Mouse (Mus musculus): ENCODE data around the gene Dhrs3. TPM values are rescaled to one million over a fixed set of nuclear protein-coding genes. Genes with fewer than 3 reads are reported as not detected.
A peak's percentile ranks its signal among the peaks of the same experiment; 100 is the strongest.

The Dhrs3 gene
- total RNA-seq, 2 experiments from 2014 or later = 11.7 to 14.1 TPM

DNA sequence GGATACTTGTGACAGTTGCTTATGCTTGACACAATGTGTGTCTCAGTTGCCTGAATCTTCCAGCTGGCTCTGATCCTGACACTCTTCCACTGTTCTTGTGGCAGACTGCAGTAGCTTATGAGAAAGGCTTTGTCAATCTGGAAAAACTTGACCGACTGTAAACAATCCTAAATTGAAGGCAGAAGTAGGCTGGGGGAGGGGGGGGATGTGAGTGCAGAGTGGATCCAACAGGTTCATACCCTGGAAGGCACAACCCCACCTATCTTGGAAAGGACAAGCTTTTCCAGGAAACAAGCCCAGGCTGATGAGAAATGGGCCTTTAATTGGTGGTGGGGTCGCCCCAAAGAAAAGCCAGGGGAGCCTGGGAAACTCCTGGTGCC lies 2.6 kb downstream of the Dhrs3 start:
- no peak for ATAC-seq (replicated peaks; ENCODE audit: low FRiP score, poor library complexity, severe bottlenecking)

DNA sequence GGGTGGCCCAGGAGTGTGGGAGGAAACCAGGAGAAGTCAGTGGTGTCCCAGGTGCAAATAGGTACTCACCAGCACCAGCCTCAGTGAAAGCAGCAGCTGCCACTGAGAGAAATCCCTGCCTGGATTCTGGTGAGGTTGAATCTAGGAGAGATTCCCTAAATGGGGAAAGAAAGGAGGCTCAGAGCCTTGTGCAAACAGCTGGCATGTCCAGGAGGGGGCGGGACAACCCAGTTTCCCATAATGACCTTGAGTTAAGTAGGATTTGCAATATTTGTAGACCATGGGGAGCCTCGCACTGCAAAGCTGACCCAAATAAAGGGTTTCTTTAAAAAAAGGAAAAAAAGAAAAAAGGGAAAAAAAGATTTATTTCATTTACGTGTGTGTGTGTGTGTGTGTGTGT lies 3.7 kb downstream of the Dhrs3 start:
- no peak for ATAC-seq (replicated peaks; ENCODE audit: low FRiP score, poor library complexity, severe bottlenecking)

DNA sequence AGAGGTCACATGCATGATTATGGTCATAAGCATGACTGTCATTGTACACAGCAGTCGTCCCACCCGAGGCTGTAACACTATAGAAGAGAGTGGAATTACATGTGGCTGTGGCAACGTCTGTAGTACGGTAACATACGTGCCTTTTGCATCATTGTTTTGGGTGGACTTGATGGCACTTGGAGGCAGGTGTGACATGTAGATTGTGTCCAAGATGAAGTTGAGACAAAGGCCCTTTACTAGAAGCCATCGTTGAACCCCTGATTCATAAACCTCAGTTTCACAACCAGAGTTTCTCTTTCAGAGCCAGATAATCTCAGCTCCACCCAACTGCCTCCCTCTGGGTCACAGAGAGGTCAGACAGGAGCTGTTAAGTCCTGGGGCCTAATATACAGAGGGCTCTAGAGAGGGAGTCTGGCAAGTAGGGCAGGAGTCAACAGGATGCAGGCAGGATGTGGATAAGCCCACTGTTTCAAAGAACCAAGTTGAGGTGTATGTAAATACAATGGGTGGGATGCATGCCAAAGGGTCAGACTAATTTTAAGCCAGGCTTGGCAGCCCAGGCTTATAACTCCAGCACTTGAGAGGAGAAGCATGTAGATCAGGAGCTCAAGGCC lies 5.5 kb downstream of the Dhrs3 start:
- no peak for ATAC-seq (replicated peaks; ENCODE audit: low FRiP score, poor library complexity, severe bottlenecking)

DNA sequence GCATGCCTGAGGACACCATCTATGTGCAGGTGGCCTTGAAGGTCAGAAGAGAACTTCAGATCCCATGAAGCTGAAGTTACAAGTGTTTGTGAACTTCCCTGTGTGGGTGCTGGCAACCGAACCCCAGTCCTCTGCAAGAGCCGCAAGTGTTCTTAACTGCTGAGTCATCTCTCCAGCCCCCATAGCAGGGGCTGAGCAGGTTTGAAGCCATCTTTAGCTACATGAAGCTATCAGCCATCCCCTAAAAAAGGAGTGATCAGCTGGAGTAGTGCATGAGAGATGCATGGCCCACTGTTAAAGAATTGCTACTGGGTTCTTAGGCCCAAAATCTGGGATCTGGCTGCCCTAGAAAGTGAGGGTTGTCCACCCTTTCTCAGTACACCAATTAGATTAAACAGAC lies 6.1 kb downstream of the Dhrs3 start:
- ATAC-seq (replicated peaks; ENCODE audit: low FRiP score, poor library complexity, severe bottlenecking) = no peak

DNA sequence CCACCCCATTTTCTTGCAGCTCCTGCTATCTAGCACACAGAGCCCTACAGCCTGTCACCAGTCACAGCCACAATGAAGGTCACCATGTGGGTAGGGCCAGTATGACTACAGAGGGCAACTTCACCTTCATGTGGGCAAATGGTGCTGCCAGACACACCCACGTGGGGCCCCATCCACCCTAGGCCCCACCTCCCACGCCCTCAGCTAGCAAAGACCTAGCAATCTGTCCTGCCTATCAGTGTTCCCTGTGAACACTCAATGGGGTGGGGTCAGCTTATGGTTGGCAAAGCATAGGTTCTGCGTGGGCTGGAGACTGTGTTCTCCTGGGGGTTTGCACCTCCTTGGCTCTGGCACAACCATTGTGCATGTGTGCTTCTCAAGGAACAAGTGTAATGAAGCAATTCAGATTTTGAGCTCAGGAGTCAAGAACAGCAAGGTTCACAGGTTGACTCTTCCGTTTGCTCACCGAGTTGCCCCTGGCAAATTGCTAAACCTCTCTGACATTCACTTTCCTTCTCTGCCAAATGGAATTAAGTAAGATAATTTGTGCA lies 9.0 kb downstream of the Dhrs3 start:
- peak; percentile 47; the same call in 1 of the 2 replicates for ATAC-seq (replicated peaks; ENCODE audit: low FRiP score, poor library complexity, severe bottlenecking)

DNA sequence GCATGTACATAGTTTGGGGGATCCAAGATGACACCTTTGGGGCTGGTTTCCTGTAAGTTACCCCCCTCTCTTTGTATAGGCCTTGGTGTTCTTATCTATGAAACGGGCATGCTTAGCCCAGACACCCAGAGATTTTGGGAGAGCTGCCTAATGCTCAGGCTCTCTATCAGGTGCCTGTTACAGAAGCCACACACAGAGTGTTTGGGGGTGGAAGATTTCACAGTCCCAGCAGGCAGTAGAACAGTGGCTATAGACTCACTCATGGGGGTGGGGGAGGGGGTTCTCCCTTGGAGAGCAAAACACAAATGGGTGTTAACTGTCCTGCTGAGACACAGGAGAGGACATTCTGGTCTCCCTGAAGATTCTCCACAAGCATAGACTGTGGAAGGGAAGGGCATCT lies 10.5 kb downstream of the Dhrs3 start:
- ATAC-seq (replicated peaks; ENCODE audit: low FRiP score, poor library complexity, severe bottlenecking) = no peak

DNA sequence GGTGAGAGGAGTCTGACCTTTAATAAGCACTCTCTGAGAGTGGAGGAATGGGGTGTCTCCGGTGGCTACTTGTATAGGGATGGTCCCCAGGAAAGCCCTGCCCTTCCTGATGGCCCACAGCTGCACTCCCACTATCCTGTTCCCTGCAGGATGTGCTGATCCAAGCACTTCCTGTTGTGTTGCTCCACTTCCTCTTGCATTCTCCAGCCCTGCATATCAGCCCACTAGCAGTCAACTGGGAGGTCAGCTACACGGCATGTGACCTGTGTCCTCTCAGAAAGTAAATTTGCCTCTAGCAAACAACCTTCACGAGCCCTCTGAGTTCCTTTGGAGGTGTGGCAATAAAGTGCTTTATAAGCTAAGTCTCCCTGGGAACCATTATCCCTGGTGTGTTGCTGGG lies 11.3 kb downstream of the Dhrs3 start:
- no peak for ATAC-seq (replicated peaks; ENCODE audit: low FRiP score, poor library complexity, severe bottlenecking)

DNA sequence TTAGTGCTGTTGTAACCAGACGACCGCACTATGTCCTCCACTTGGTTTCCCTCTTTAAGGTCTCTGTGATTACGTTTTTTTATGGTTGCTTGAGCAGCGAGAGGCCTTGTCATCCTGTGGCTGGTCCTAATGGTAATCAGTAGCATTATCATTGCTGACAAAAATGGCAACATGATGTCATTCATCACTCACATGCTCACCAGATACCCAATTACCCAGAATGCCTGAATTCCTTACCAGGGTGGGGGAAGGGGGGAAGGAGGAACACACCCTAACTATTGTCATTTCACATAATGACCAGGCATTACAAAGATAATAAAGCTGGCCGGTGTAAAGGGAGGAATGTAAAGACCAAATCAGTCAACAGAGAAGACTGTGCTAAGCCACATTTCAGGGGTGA lies 12.5 kb downstream of the Dhrs3 start:
- no peak for ATAC-seq (replicated peaks; ENCODE audit: low FRiP score, poor library complexity, severe bottlenecking)

DNA sequence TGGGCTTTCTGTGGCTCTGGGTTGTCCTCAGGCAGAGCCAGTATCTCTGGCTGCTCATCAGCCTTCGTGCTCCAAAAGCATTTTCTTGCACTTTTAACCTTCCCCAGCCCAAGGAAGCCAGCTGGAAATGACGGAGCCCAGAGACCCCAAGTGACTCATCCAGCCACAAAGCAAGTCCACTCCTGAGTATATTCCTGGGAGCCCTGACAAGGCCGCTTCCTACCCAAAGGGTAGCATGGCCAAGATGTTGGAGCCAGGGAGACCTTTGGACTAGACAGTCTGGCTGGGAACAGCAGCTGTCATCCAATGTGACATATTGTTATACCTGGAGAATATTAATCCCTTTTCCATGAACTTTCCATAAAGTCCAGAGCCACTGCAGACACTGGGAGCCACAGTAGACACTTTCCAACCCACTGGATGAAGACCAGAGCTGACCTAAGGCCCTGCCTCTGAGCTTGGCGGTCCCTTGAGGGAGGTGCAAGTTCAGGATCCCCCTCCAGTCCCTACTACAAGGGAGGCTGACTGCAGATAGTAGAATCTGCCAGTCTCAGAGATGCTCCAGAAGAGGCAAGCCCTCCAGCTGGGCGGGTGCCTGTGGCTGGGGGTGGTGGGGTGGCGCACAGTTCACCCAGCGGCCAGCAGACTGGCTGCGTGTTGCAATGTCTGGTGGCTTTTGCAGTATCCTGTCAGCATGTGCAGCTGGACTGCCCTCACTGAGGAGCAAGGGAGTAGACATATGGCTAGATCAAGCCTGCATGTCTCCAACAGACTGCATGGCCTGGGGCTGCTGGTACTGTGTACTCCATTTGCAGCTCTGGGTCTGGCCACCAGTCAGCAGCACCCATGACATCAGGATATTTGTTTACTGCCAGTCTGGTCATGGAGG lies 13.6 kb downstream of the Dhrs3 start:
- ATAC-seq (replicated peaks; ENCODE audit: low FRiP score, poor library complexity, severe bottlenecking) = no peak

DNA sequence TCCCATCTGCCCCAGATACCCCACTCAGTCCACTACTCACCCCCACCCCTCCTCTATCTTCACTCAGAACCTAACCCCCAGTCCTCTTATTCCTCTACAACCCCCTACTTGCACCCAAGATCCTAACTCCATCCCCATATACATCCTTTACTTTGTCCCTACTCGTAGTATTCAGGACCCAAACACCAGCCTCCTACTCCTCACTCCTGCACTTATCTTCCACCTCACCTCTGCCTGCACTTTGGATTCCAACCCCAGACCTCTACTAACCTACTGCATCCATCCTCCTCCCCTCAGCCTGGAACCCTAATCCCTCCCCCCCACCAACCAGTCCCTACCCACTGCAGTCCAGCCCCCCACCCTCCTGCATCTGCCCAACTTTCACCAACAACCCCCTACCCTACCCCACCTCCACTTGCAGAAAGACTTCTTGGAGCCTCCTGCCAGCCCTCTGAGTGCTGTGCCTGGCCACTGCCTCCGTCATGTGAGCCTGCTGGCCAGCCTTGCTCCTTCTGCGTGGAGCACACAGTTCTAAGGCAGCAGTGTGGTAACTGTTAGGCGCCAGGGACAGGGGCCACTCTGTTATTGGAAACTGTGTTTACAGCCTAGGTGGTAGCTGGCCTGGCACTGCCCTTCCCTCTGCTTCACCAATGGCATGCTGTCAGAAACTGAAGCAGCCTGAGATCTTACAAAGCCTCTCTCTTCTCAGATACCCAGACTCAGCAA lies 14.5 kb downstream of the Dhrs3 start:
- no peak for ATAC-seq (replicated peaks; ENCODE audit: low FRiP score, poor library complexity, severe bottlenecking)

DNA sequence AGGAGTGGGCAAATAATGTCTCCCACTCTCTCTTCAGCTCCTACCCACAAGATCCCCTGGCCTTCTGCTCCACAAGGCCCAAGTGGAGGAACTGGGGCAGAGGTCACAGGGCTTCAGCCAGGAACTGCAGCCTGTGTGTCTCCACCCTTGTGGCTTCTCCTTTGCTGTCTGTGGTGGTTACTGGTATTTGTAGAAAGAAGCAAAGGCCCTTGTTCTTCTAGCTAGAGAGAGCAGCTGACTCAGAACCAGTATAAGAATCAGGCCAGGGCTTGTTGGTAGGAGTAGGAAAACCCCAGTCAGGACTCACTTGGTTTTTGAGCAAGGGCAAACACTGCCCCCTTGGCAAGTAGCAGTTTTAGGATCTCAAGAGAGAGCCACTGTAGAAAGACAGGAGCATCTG lies 16.2 kb downstream of the Dhrs3 start:
- ATAC-seq (replicated peaks; ENCODE audit: low FRiP score, poor library complexity, severe bottlenecking) = no peak

DNA sequence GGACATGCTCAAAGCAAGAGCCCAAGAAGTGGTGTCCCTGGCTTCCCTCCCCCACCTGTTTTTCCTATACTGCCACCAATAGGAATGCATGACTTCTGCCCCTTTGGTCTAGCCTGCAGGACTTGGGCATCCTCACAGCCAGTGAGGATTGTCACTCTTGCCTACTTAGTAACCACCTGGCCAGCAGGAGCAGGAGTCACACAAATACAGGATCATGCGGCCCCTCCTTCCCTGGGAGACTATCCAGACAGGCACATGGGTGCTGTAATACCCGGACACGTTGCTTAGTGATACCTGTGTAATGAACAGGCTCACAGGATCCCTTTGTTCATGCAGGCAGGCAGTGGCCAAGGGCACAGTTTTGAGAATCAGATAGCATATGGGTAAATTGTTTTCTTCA lies 17.7 kb downstream of the Dhrs3 start:
- ATAC-seq (replicated peaks; ENCODE audit: low FRiP score, poor library complexity, severe bottlenecking) = no peak

DNA sequence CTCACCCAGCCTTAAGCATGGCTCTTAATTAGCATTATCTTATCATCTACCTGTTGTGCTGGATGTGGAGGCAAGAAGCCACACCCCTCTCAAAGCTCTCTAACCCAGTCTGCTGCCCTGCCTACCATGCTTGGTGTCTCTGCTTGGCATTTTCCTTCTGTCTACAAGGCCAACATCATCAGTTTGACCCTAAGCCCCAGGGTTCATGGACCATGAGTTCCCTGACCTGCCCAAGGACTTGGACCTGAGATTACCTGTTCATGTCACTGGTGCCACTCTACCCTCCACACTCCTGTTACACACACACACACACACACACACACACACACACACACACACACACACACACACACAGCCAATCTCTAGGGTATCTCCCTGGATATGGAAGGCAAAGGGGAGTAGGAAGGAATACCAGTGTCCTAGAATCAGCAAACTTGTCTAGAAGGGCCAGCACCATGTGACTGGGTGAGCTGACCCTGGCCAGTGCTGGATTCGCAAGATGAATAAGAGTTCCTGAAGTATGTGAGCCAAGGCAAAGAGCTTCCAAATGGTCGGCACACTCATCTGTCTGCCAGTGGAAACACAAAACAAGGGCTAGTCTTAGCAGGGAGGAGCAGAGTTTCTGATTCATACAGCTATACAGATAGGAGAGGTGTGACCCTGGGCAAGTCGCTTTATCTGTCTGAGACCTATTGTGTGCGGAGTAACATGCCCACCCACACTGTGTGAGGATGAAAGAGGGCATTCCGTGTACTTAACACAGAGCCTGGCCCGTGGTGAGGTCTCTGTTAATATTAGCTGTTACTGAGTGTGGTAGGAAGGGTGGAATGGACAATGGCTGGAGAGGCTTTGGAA lies 20.9 kb downstream of the Dhrs3 start:
- ATAC-seq (replicated peaks; ENCODE audit: low FRiP score, poor library complexity, severe bottlenecking) = no peak

DNA sequence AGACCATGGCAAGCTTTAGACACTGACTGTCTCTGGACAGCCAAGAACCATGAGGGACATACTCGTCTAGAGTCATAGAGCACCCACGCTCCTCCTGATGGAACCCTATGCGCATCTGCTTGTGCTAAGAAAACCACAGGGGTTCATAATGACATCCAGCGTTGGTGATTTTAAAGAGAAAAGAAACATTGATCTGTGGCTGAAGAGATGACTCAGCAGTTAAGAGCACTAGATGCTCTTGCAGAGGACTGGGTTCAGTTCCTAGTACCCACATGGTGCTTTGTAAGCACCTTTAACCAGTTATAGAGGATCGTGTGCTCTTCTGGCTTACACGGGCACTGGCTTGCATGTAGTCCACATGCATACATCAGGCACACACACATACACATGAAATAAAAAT lies 23.9 kb downstream of the Dhrs3 start:
- no peak for ATAC-seq (replicated peaks; ENCODE audit: low FRiP score, poor library complexity, severe bottlenecking)

DNA sequence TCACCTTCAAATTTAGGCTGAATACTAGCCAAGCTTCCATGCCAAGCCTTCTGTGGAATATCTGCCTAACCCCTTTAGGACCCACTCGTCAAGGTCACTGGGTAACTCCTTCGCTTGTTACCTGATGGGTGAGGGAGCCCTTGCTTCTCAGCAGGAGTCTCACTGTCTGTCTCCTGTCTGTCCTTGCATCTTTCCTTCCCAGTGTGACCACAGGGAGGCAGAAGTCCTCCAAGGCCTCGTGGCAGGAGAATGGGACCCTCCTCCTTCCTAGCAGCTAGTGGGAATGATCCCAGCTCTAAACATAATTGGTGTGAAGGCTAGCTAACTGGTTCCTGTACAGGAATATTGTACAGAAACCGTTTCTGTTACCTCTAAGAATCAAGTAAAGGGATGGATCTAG lies 24.5 kb downstream of the Dhrs3 start:
- ATAC-seq (replicated peaks; ENCODE audit: low FRiP score, poor library complexity, severe bottlenecking) = no peak

DNA sequence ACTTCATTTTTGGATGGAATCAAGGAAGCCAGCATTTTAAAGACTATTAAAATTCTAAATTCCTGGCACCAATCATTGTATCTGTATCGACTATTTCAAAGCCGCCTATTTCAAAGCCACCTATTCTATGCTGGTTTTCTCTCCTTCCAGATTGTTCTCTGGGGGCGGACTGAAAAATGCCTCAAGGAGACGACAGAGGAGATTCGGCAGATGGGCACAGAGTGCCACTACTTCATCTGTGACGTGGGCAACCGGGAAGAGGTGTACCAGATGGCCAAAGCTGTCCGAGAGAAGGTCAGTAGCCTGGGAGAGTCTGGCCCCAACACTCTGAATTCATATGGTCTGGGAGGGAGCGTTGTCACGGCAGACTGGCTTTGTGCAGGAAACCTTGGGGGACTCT lies 25.9 kb downstream of the Dhrs3 start:
- no peak for ATAC-seq (replicated peaks; ENCODE audit: low FRiP score, poor library complexity, severe bottlenecking)

DNA sequence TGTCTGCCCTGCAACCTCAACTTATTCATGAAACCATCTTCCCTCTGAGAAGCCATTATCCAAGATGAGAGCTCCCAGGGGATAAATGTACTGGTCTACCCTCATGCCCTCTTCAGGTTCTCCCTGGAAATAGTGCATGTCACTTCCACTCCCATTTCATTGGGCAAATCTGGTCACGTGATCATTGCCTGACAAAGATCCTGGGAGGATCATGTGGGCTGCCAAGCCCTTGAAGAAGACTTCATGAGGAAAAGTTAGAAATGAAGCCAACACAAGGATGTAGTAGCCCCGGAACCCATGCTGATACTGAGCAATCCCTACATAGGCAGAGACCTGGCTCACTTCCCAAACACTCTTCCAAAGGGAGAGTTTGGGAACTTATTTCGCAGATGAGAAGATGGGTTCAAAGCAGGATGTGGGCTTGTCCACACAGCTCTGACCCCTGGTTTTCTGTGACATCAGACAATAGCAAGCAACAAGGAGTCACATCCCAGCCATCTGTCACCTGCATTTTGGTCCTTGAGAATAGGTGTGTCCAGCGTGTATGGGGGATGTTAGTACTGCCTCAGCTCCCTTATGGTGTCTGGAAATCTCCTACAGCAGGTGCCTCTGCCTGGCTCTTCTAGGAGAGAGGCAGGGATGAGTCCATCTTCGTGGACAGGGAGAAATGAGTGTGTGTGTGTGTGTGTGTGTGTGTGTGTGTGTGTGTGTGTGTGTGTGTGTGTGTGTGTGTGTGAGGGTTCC lies 36.2 kb downstream of the Dhrs3 start:
- no peak for ATAC-seq (replicated peaks; ENCODE audit: low FRiP score, poor library complexity, severe bottlenecking)

DNA sequence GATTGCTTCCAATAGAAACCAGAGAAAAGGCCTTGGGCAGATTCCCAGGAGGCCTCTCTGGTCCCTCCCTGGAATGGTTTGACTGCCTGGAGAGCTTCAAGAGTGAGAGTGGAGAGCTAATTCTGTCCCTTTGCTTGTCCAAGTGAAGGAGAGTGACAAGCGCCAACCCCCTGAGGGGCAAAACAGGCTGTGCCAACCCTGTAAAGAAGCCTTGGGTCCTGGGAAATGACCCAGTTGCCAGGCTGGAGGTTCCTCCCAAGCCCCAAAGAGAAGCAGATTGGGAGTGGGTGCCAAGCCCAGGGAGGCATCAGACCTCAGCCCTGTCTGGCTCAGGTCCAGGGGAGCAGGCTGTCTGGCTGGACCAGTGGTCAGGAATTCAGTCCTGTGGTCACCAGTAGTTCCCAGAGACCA lies 37.2 kb downstream of the Dhrs3 start:
- ATAC-seq (replicated peaks; ENCODE audit: low FRiP score, poor library complexity, severe bottlenecking) = no peak

DNA sequence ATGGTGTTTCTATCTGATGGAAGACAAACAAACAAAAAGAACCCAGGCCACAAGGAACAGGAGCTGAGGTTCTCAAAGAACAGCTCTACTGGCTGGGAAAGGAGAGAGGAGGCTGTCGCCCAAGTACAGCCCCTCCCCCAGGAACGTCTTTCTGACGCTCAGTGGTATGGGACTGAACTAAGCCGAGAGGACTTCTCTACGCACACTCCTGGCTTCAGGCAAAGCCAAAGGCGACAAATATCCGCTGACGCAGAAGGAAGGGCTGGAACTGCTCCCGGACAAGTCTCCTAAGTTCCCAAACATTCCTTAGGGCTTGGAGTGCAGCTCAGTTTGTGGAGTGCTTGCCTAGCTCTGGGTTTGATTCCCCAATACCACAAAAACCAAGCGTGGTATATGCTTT lies 37.7 kb downstream of the Dhrs3 start:
- no peak for ATAC-seq (replicated peaks; ENCODE audit: low FRiP score, poor library complexity, severe bottlenecking)
